Mouse (Mus musculus) small intestine, adult 2 months (tissue): ENCODE measurements at regions not wholly inside any gene's neighbourhood (a gene's known extent, or its start where the extent isn't known, plus 50 kb on each side); places are given as distances from the start of the nearest gene placed in this dataset.

ENCODE experiments used
- CTCF ChIP-seq: fragments of 200-500 bp; IDR thresholded peaks from 2 replicates; pipeline ENCODE4 v1.5.1; 2012; ENCODE audit warnings: low read depth, mild to moderate bottlenecking, control low read depth, inconsistent platforms, low read length, moderate library complexity, mixed read lengths; ENCODE audit not compliant: insufficient replicate concordance, insufficient read length; ENCODE audit errors: extremely low read depth
- POLR2A ChIP-seq: fragments of 200-500 bp; IDR thresholded peaks from 2 replicates; pipeline ENCODE4 v1.6.1; 2012; ENCODE audit warnings: low read depth, mild to moderate bottlenecking, control low read depth, inconsistent platforms, low read length, moderate library complexity

DNA sequence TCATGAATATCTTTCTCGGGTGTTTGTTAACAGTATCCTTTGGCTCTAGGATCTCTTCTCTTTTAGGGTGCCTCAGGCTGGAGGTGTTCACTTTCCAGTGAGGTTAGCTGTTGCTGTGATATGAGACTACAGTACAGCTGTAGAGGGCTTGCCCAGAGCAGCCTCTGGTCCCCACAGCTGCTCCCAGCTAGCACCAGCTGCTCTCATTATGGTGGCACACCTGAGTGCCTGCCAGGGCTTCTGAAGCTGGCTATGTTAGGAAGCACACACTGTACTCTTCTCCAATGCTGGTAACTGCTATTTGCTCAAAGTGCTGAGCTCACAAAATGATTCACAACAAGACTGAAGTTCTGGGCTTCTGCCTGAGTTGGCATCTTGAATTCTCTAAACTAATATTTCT is 154.7 kb downstream of the Foxo1 start:
- TF ChIP-seq CTCF (no peak), POLR2A (no peak)
